Mouse (Mus musculus) urinary bladder, postnatal 0 days (tissue): ENCODE results near the gene Taar9. TPM values are rescaled to one million over a fixed set of nuclear protein-coding genes. Genes with fewer than 3 reads are reported as not detected.

Experiments
- polyA plus RNA-seq: library from polyadenylated mRNA; unstranded; fragments of >200 nt; fragmentation: Nextera tagmentation; extraction: Ambion mirVana; gene quantifications from 2 replicates; pipeline ENCODE4 v1.2.1, GENCODE M21; 2015

Taar9 gene
- polyA plus RNA-seq: not detected in 2 replicates

GRCm38 (mm10) chr10:24109434-24109833 is at the start of gene Taar9:
Gene Taar9, minus strand, starts transcription at chr10:24109534.

DNA sequence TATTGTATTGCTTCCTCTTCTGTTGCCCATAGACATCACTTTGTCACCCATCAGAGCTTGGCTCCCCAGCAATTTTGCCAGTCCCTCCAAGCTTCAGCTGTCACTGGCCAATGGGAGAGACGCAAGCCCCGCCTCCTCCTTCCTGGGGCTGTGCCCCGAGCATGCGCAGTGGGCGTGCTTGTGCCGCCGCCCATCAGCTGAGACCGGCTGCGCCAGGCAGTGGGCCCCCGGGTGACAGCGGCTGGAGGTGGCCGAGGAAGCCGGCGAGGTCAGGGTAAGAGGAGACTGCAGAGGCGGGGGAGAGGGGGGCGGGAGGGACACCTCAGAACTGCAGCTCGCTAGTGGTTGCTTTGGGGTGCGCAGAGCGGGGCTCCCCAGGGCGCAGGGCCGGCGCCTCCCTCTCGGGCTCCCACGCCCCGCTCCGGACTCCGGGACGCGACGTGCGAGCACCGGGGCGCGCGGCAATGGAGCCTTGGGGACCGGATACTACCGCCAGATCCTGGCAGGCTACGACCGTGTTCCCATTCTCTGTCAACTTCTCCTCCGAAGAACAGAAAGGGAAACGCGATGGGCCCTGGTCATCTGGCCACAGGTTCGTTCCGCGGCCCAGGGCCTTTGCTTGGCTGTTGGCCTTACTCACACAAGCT is 39.9 kb upstream of the Taar9 start, which contains the start of gene Stx7:
Gene Stx7 (plus strand): TSS at position 168 of the 647 bp plus-strand sequence.

DNA sequence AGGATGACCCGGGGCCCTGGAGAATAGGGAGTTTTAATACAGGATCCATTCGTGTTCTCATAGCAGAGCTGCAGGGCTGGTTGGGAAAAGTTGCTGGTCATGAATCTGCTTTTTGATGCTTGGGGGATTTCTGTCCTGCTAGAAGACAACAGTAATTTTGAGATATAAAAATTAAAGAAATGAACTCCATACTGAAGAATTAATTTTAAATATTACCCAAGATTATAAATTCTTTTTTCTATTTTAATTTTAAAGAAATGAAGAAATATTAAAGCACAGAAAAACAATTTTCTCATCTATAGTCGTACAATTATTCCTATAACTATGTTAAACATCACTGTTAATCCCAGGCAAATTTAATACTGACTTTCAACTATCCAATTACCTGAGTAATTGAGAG is 7.5 kb downstream of the Taar9 start, which contains the start of gene Taar8c:
Gene Taar8c (minus strand): TSS at position 101 of the 400 bp plus-strand sequence.

GRCm38 (mm10) chr10:24092194-24092593 is 17.1 kb downstream of the Taar9 start, which contains the start of gene Taar8b:
Gene Taar8b, minus strand, starts transcription at chr10:24092294.

DNA sequence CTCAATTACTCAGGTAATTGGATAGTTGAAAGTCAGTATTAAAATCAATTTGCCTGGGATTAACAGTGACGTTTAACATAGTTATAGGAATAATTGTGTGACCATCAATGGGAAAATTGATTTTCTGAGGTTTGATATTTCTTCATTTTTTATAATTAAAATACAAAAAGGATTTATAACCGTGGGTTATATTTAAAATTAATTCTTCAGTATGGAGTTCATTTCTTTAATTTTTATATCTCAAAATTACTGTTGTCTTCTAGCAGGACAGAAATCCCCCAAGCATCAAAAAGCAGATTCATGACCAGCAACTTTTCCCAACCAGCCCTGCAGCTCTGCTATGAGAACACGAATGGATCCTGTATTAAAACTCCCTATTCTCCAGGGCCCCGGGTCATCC is 33.1 kb downstream of the Taar9 start, which contains the start of gene Taar8a:
Gene Taar8a (plus strand): TSS at position 301 of the 400 bp plus-strand sequence.

Other genes with a start within 250 kb of the Taar9 start
- 1.3 and 2.5 TPM in 2 replicates for gene Vnn1, start 214.8 kb downstream of the Taar9 start, polyA plus RNA-seq
- not detected in 2 replicates for gene Taar1, start 189.2 kb downstream of the Taar9 start, polyA plus RNA-seq
- gene Taar2, start 171.0 kb downstream of the Taar9 start, polyA plus RNA-seq: not detected in 2 replicates
- gene Taar3, start 160.0 kb downstream of the Taar9 start, polyA plus RNA-seq: not detected in 2 replicates
- not detected in 2 replicates for gene Taar4, start 149.0 kb downstream of the Taar9 start, polyA plus RNA-seq
- gene Taar5, start 138.8 kb downstream of the Taar9 start, polyA plus RNA-seq: not detected in 2 replicates
- not detected in 2 replicates for gene Taar6, start 123.9 kb downstream of the Taar9 start, polyA plus RNA-seq
- gene Taar7a, start 116.1 kb downstream of the Taar9 start, polyA plus RNA-seq: not detected in 2 replicates
- not detected in 2 replicates for gene Taar7b, start 109.6 kb downstream of the Taar9 start, polyA plus RNA-seq
- gene Taar7d, start 82.3 kb downstream of the Taar9 start, polyA plus RNA-seq: not detected in 2 replicates
- gene Taar7e, start 71.9 kb downstream of the Taar9 start, polyA plus RNA-seq: not detected in 2 replicates
- gene Taar7f, start 60.0 kb downstream of the Taar9 start, polyA plus RNA-seq: not detected in 2 replicates
- not detected in 2 replicates for gene Taar8a, start 33.0 kb downstream of the Taar9 start, polyA plus RNA-seq
- not detected in 2 replicates for gene Taar8b, start 17.2 kb downstream of the Taar9 start, polyA plus RNA-seq
- gene Taar8c, start 7.6 kb downstream of the Taar9 start, polyA plus RNA-seq: not detected in 2 replicates
- 74.7 and 89.6 TPM in 2 replicates for gene Stx7, start 39.8 kb upstream of the Taar9 start, polyA plus RNA-seq
- 7.4 and 7.9 TPM in 2 replicates for gene Moxd1, start 114.0 kb upstream of the Taar9 start, polyA plus RNA-seq